Mouse (Mus musculus) neural tube, embryonic 13.5 days (tissue): ENCODE data around the gene Gm5169. TPM values are rescaled to one million over a fixed set of nuclear protein-coding genes. Genes with fewer than 3 reads are reported as not detected.
"Not testable (repeated sequence)": the region's sequence is repeated elsewhere in the genome, so short reads cannot be mapped to it uniquely, and the experiment has no call there.

Experiments used
- ATAC-seq: fragments of 200-750 bp; cut with Nextera tagmentation; 2 replicates; pipeline ENCODE4 v1.8.0; 2017; ENCODE audit warnings: low read depth, mild to moderate bottlenecking, moderate TSS enrichment, moderate library complexity
- H3K27ac ChIP-seq: fragments of 300-500 bp; sonication (generic); replicated peaks from 2 replicates; pipeline ENCODE4 v1.5.1; 2015; ENCODE audit warnings: moderate library complexity, mild to moderate bottlenecking, inconsistent platforms
- H3K27me3 ChIP-seq: fragments of 300-500 bp; sonication (generic); 2 replicates; pipeline ENCODE4 v1.6.1; 2015; ENCODE audit warnings: mild to moderate bottlenecking, inconsistent platforms
- H3K36me3 ChIP-seq: fragments of 300-500 bp; sonication (generic); 2 replicates; pipeline ENCODE4 v1.6.1; 2015; ENCODE audit warnings: mild to moderate bottlenecking, inconsistent platforms
- H3K4me1 ChIP-seq: fragments of 300-500 bp; sonication (generic); replicated peaks from 2 replicates; pipeline ENCODE4 v1.6.1; 2015; ENCODE audit warnings: inconsistent platforms
- H3K4me2 ChIP-seq: fragments of 300-500 bp; sonication (generic); 2 replicates; pipeline ENCODE4 v1.6.1; 2015; ENCODE audit warnings: inconsistent platforms, mild to moderate bottlenecking, moderate library complexity
- H3K4me3 ChIP-seq: fragments of 300-500 bp; sonication (generic); 2 replicates; pipeline ENCODE4 v1.5.1; 2015; ENCODE audit warnings: mild to moderate bottlenecking, inconsistent platforms
- H3K9ac ChIP-seq: fragments of 300-500 bp; sonication (generic); 2 replicates; pipeline ENCODE4 v1.6.1; 2015; ENCODE audit warnings: moderate library complexity, mild to moderate bottlenecking, inconsistent platforms
- H3K9me3 ChIP-seq: fragments of 300-500 bp; sonication (generic); 2 replicates; pipeline ENCODE4 v1.6.1; 2016; ENCODE audit warnings: inconsistent platforms
- WGBS: fragments of 180-500 bp; shearing (Covaris S2); methylation state at CpG from one replicate; pipeline ENCODE4 v1.1.7; 2015; 5-methylcytosine and 5-hydroxymethylcytosine counted together
- polyA plus RNA-seq: library from polyadenylated mRNA; unstranded; fragments of >200 nt; fragmentation: Nextera tagmentation; extraction: Ambion mirVana; gene quantifications from 2 replicates; pipeline ENCODE4 v1.2.1, GENCODE M21; 2015

The Gm5169 gene
- polyA plus RNA-seq = not detected in 2 replicates

DNA sequence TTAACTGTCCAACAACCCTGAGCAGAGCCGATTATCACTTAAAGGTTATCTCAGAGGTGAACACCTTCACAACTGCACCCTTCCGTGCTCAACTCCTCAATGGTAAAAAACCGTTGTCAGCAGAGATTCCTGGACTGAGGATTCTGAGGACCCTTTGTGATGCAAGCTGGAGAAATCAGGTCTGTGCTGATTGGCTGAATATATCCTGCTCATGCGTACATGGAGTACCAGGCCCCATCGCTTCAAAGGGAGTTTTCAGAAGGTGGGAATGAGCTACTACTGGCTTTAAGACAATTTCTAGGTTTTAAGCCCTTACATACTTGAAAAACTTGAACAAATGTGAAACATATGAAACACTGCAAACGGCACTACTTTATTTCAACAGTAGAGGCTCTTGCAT, at the start of gene Gm5169:
Gene Gm5169 (minus strand): TSS at position 101 of the 400 bp plus-strand sequence.
- not testable (repeated sequence) for H3K4me3 ChIP-seq, H3K27me3 ChIP-seq

DNA sequence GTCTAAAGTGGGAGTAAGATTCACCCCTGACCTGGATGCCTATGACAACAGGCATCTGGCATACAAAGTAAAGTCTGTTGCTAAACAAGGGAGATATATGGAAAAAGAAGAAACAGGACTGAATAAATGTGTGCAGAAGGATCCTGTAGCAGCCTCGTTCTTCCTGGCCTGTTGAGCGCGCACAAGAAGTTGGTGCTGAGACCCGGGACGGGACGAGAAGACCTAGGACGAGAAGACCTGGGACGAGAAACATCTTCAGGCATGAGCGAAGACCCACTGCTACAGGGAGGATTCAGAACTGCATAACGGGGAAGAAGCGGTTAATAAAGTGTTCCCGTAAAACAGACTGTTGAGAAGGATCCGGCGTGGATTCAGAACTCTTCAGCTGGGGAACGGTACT, 46.2 kb upstream of the Gm5169 start:
- not testable (repeated sequence) for H3K4me1 ChIP-seq, ATAC-seq, H3K36me3 ChIP-seq, H3K4me3 ChIP-seq, H3K9me3 ChIP-seq, H3K27me3 ChIP-seq, H3K27ac ChIP-seq, H3K9ac ChIP-seq, H3K4me2 ChIP-seq
- 91% methylated on average over 14 of the region's 15 CpGs for WGBS

More for the DNA sequence above, at the start of gene Gm5169:
- WGBS = 89% methylated on average over 2 of the region's 6 CpGs
- not testable (repeated sequence) for H3K27ac ChIP-seq, ATAC-seq, H3K36me3 ChIP-seq, H3K4me2 ChIP-seq, H3K9me3 ChIP-seq, H3K4me1 ChIP-seq, H3K9ac ChIP-seq
